Mouse (Mus musculus) ES-E14 (cell line): ENCODE data around the gene Hspb3. TPM values are rescaled to one million over a fixed set of nuclear protein-coding genes. Genes with fewer than 3 reads are reported as not detected.

ENCODE experiments used
- DNase-seq: peaks from one replicate; pipeline ENCODE4 v3.0.0-alpha.2; 2013; ENCODE audit warnings: low read depth, low spot score
- H3K27ac ChIP-seq: 2 replicates; pipeline ENCODE4 v1.5.1; 2012; ENCODE audit warnings: low read depth, mild to moderate bottlenecking, low read length, moderate library complexity, mixed read lengths; ENCODE audit not compliant: poor library complexity, insufficient read depth, severe bottlenecking
- H3K36me3 ChIP-seq: 2 replicates; pipeline ENCODE4 v1.6.1; 2012; ENCODE audit warnings: mild to moderate bottlenecking, low read length, moderate library complexity, mixed read lengths; ENCODE audit not compliant: control insufficient read depth, poor library complexity, insufficient read depth, severe bottlenecking
- H3K4me1 ChIP-seq, 2 experiments: fragments of 150-350 bp in 1 of 2; sonication (generic) in 1 of 2; 2 replicates each; pipeline ENCODE4 v1.6.1; 2012; ENCODE audit warnings: low read length in 2 of 2, mild to moderate bottlenecking in 1 of 2, mixed read lengths in 1 of 2; ENCODE audit not compliant: control insufficient read depth in 2 of 2, insufficient read depth in 2 of 2, poor library complexity in 1 of 2
- H3K4me3 ChIP-seq, 2 experiments: fragments of 150-350 bp in 1 of 2; sonication (generic) in 1 of 2; 2 replicates each; pipeline ENCODE4 v1.5.1; 2012; ENCODE audit warnings: low read length in 2 of 2, low read depth in 1 of 2, mild to moderate bottlenecking in 1 of 2, mixed read lengths in 1 of 2; ENCODE audit not compliant: insufficient read depth in 1 of 2, poor library complexity in 1 of 2, severe bottlenecking in 1 of 2
- H3K9ac ChIP-seq: 2 replicates; pipeline ENCODE4 v1.6.1; 2012; ENCODE audit warnings: low read depth, mild to moderate bottlenecking, low read length, mixed read lengths; ENCODE audit not compliant: poor library complexity, insufficient read depth, severe bottlenecking
- H3K9me3 ChIP-seq: fragments of 150-350 bp; sonication (generic); 2 replicates; pipeline ENCODE4 v1.6.1; 2012; ENCODE audit warnings: low read depth, mild to moderate bottlenecking, low read length; ENCODE audit not compliant: control insufficient read depth, insufficient read depth
- CHD2 ChIP-seq: IDR thresholded peaks from 2 replicates; pipeline ENCODE4 v1.6.1; 2014; ENCODE audit warnings: mild to moderate bottlenecking, low read depth, low read length, inconsistent platforms
- HCFC1 ChIP-seq: IDR thresholded peaks from 2 replicates; pipeline ENCODE4 v1.6.1; 2012; ENCODE audit warnings: low read length, inconsistent platforms, borderline replicate concordance; ENCODE audit not compliant: insufficient read depth
- MAFK ChIP-seq: IDR thresholded peaks from 2 replicates; pipeline ENCODE4 v1.6.1; 2014; ENCODE audit warnings: mild to moderate bottlenecking, low read depth, low read length, inconsistent platforms; ENCODE audit not compliant: insufficient read depth
- ZC3H11A ChIP-seq: IDR thresholded peaks from 2 replicates; pipeline ENCODE4 v1.6.1; 2012; ENCODE audit warnings: low read depth, mild to moderate bottlenecking, inconsistent platforms, low read length, borderline replicate concordance
- ZNF384 ChIP-seq: IDR thresholded peaks from 2 replicates; pipeline ENCODE4 v1.6.1; 2012; ENCODE audit warnings: low read depth, low read length, inconsistent platforms
- in situ Hi-C, 2 experiments: fragments of 600-800 bp; cut with MboI; formaldehyde crosslinking; loops; one replicate each; pipeline ENCODE4 v1.15.1; 2025; ENCODE audit warnings: low sequenced_read_pairs in 2 of 2, inconsistent platforms in 1 of 2; ENCODE audit not compliant: unreplicated experiment in 2 of 2
- total RNA-seq: library from RNA; depleted of rRNA; stranded (reverse); fragments of 300-350 nt; gene quantifications from 2 replicates; pipeline ENCODE4 v1.2.3, GENCODE M21; 2012; rRNA removed

Gene Hspb3
- 0.32 TPM in 1 of 2 replicates, not detected in the other for total RNA-seq

- Histone ChIP-seq H3K9ac (peak within 1 kb of the TSS; percentile 30; the same call in 1 of the 2 replicates), H3K36me3 (no peaks in the 10 kb centered on the region), H3K4me3 (peak within 1 kb of the TSS; percentile 23 to 40), H3K4me1 (no peaks in the 10 kb centered on the region), H3K27ac (no peak within 1 kb of the TSS), H3K9me3 (no peaks in the 10 kb centered on the region)
- in situ Hi-C loops = no loop called here
- no peak for DNase-seq
- no peak for TF ChIP-seq ZC3H11A
These were observed at the start of gene Hspb3 for GRCm38 (mm10) chr13:113663151-113663779. Hspb3 (minus strand) TSS chr13:113663676.

GRCm38 (mm10) chr13:113713186-113713585, 49.7 kb upstream of the Hspb3 start:
- Histone ChIP-seq H3K36me3 (no peaks in the 10 kb centered on the region), H3K4me3 (no peak overlapping the region), H3K9ac (no peak overlapping the region), H3K27ac (no peak overlapping the region), H3K9me3 (no peaks in the 10 kb centered on the region), H3K4me1 (peaks cover 0 to 9% of the 10 kb centered on the region in 2 experiments; a peak in 3 of 4 replicates)
- no peak for DNase-seq
- in situ Hi-C loops = no loop called here
- TF ChIP-seq HCFC1 (no peak), ZC3H11A (no peak), CHD2 (no peak), MAFK (no peak), ZNF384 (no peak)

- peaks cover 3 to 4% of the 10 kb centered on the region in 2 experiments; a peak in 3 of 4 replicates for H3K4me1 ChIP-seq
- H3K27ac ChIP-seq = no peak overlapping the region
- DNase-seq = no peak
These were observed 42.7 kb upstream of the Hspb3 start for GRCm38 (mm10) chr13:113706183-113706582.

GRCm38 (mm10) chr13:113701185-113701584, 37.7 kb upstream of the Hspb3 start:
- Histone ChIP-seq H3K4me3 (no peak overlapping the region), H3K9ac (no peak overlapping the region), H3K4me1 (peaks cover 0 to 3% of the 10 kb centered on the region in 2 experiments; a peak in 2 of 4 replicates), H3K36me3 (no peaks in the 10 kb centered on the region), H3K9me3 (no peaks in the 10 kb centered on the region; the same call in 1 of the 2 replicates), H3K27ac (no peak overlapping the region)
- in situ Hi-C loops = no loop called here
- no peak for TF ChIP-seq ZC3H11A
- no peak for DNase-seq

More at GRCm38 (mm10) chr13:113706183-113706582, 42.7 kb upstream of the Hspb3 start:
- no peaks in the 10 kb centered on the region; the same call in 1 of the 2 replicates for H3K9me3 ChIP-seq
- in situ Hi-C loops = no loop called here
- H3K36me3 ChIP-seq = no peaks in the 10 kb centered on the region
- H3K4me3 ChIP-seq = no peak overlapping the region
- no peak overlapping the region for H3K9ac ChIP-seq
- TF ChIP-seq MAFK = no peak
- TF ChIP-seq ZC3H11A = no peak
- no peak for TF ChIP-seq CHD2
- TF ChIP-seq ZNF384 = no peak
- no peak for TF ChIP-seq HCFC1

- TF ChIP-seq ZNF384 (no peak), MAFK (no peak), HCFC1 (no peak), ZC3H11A (no peak), CHD2 (no peak)
- H3K9ac ChIP-seq = no peak overlapping the region
- H3K27ac ChIP-seq = no peak overlapping the region
- no peaks in the 10 kb centered on the region for H3K36me3 ChIP-seq
- DNase-seq = no peak
- no peaks in the 10 kb centered on the region; the same call in 1 of the 2 replicates for H3K9me3 ChIP-seq
- in situ Hi-C loops = loop anchor here in 1 of 2 experiments (10.0 kb wide), 1 partner anchor 165 kb away; no protein-coding TSS in a partner anchor
- no peak overlapping the region for H3K4me3 ChIP-seq
- H3K4me1 ChIP-seq = peaks cover 0 to 3% of the 10 kb centered on the region in 2 experiments; a peak in 1 of 4 replicates
These were observed 36.5 kb upstream of the Hspb3 start for GRCm38 (mm10) chr13:113699928-113700327.
